Mouse (Mus musculus) v-Abl transformed pro-B cells (cell line): Measurements from ENCODE around the gene Hmgn2.
"Not testable (repeated sequence)": the region's sequence is repeated elsewhere in the genome, so short reads cannot be mapped to it uniquely, and the experiment has no call there.

Experiments
- in situ Hi-C, 2 experiments: fragments of 400-800 bp; cut with MboI; formaldehyde crosslinking; loops; one replicate each; pipeline ENCODE4 v1.15.1; 2025; ENCODE audit not compliant: unreplicated experiment in 2 of 2

Hmgn2 gene

DNA sequence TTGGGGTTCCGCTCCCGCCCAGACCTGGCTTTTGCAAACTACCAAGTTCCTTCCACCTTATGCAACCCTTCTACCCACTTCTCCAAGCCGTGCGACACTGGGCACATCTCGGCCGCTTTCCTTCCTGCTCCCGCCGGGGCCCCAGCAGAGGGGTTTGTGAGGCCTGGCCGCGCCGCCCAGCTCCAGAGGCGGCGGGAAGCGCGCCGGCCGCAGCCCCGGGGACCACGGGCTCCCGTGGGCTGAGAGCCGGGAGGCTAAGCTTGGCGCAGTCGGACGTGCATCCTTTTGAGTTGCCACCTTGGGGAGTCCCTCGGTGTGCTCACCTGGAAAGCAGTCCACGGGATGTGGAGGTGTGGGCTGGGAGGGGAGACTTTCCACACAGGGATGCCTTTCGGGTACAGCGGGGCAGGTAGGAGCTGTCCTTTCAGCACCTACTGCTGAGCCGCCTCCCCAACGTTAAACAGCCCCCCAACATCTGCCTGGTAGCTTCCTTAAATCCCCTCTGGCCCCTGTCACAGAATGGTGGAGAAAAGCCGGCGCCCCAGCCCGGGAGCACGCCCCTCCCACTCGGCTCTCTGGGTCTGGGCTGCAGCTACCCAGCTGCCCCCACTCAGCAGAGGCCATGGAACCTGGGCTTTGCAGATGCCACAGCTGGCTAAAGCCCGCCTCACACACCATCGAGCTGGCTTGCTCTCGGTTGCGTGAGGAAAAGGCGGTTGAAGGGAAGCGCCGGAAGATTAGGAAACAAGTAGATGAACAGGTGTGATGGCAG is at the start of gene Hmgn2:
Hmgn2 (minus strand) TSS at position 501 of the 772 bp plus-strand sequence.
- in situ Hi-C loops, result no loop called here

GRCm38 (mm10) chr4:134017201-134017865 is 48.9 kb upstream of the Hmgn2 start:
- in situ Hi-C loops, result no loop called here

GRCm38 (mm10) chr4:134016767-134017166 is 48.3 kb upstream of the Hmgn2 start:
- in situ Hi-C loops, result no loop called here

- in situ Hi-C loops, result no loop called here
Measured at GRCm38 (mm10) chr4:134016208-134016607, 47.8 kb upstream of the Hmgn2 start.

GRCm38 (mm10) chr4:134012858-134013528 is 44.5 kb upstream of the Hmgn2 start:
- in situ Hi-C loops, result no loop called here

- in situ Hi-C loops, result no loop called here
Measured at GRCm38 (mm10) chr4:134011450-134012414, 43.3 kb upstream of the Hmgn2 start.

DNA sequence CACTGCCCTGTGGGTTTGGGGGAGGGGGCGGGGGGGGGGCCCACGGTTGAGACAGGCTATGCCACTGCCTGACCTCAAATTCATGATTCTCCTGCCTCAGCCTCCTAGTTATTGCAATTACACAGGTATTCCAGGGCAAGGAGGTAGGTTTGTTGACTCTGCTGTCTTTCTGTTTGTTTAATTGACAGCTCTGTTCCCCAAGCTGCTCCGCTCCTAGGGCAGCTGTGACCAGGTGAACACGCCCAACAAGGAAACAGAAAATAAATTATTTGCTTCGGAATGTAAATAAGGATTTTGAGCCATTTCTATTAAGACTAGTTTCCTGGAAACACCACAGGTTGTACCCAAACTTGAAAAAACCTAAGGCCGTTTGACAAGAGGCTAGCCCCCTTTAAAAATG is 41.3 kb upstream of the Hmgn2 start:
- in situ Hi-C loops, result no loop called here

- in situ Hi-C loops, result no loop called here
Measured at GRCm38 (mm10) chr4:134006845-134007244, 38.4 kb upstream of the Hmgn2 start.

GRCm38 (mm10) chr4:134005581-134006358 is 37.3 kb upstream of the Hmgn2 start:
- in situ Hi-C loops, result no loop called here

DNA sequence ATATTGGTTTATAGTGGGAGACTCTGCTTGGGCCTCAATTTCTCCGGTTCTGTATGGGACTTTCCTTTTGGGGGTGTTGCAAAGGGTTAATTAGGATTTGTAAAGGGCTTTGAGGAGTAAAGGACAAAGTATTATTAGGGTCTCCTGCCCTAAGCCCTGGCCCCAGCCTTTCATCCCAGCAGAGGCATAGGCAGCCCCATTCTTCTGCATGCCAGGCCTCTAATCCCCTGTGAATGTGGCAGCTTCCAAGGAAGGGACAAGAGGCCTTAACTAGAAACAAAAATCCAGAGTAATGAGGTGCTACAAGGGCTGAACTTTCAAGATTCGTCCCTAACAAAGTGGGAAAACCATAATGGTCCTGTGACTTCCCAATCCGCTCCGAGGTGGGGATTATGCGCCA is 34.5 kb upstream of the Hmgn2 start:
- in situ Hi-C loops, result no loop called here

DNA sequence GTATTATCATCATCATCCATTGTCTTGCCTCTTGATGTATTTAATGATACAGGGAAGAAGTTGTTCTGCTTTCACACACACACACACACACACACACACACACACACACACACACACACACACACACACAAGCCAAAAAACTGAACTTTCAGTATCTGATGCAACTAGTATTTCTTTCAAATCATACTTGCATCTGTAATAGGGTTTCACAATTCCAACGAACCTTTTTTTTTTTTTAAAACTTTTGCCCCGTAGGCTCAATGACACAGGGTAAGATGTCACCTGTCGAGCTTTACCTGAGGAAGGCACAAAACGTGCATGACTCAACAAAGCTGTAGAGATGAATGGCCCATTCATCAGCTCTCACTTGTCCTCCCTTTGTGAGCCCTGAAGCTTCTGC is 33.8 kb upstream of the Hmgn2 start:
- in situ Hi-C loops, result no loop called here

- in situ Hi-C loops, result no loop called here
Measured at GRCm38 (mm10) chr4:134001710-134002109, 33.3 kb upstream of the Hmgn2 start.

DNA sequence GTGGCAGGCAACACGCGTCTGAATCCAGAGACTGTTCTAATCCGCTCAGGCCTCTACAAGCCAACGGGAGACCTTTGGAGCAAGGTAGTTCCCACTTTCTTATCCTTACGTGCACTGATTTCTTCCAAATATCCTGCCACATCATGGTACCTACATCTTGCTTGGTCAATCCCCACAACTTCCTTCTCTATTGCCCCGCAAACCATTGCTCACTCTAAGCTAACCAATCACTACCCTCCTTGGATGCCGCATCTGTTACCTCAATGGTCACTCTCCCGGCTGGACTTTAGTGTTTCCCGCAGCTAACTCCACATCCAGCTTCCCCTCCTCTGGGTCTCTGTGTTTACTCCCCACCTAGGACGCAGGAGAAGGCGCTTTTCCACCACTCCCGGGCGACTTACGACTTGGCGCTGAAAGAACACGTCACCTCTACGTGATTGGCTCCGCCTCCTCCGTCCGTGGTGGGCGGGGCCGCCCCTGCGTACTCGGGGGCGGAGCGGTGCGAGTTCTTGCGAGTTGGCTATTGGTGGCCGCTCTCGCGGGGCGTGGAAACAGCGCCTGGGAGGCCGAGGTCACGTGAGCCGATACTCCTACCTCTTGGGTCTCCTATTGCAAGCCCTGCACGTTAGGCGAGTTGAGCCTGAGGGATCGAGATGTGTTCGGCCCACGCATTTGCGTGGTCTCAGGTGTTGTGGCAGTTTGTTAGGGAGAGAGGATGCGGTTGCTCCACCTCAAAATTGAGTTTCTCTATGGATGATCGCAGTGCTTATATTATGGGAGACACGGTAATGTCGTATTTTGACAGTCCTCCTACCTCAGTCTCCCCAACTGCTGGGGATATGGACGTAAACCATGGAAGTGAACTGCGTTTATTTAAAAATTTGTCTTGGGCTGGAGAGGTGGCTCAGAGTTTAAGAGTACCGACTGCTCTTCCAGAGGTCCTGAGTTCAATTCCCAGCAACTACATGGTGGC is 32.3 kb upstream of the Hmgn2 start, which contains the start of gene Dhdds:
Dhdds (minus strand) TSS at position 453 of the 973 bp plus-strand sequence.
- in situ Hi-C loops, result no loop called here

GRCm38 (mm10) chr4:133994697-133995096 is 26.2 kb upstream of the Hmgn2 start:
- in situ Hi-C loops, result no loop called here

- in situ Hi-C loops, result no loop called here
Measured at GRCm38 (mm10) chr4:133991087-133991660, 22.7 kb upstream of the Hmgn2 start.

DNA sequence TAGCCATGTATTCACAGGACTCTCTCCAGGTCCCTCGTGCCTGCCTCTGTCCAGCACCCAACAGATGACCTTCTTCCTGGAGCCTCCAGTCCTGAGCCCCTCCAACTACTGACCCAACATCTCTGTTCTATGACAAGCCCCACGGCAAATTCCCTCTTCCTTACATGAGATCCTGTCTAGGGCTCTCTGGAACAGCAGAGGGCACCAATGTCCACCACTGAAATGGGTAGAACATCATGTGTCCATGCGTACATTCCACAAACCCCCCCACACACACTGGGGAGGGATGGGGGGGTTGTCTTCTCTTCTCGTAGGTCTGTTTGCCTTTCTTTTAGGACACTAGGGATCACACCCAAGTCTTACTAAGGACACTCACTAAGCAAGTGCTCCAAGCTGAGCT is 21.6 kb upstream of the Hmgn2 start:
- in situ Hi-C loops, result no loop called here

DNA sequence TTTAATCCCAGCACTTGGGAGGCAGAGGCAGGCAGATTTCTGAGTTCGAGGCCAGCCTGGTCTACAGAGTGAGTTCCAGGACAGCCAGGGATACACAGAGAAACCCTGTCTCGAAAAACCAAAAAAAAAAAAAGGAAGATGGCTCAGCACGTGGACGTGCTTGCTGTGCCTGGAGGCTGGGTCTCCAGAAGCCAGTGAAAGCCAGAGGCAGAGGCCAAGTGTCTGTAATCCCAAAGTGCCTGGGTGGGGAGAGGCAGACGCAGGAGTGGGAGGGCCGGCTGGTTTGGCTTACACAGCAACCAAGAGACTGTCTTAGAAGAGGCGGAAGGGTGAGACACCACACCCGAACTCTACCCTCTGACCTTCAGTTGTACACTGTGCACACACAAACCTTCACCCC is 19.8 kb upstream of the Hmgn2 start:
- in situ Hi-C loops, result not testable (repeated sequence)

GRCm38 (mm10) chr4:133982936-133983335 is 14.5 kb upstream of the Hmgn2 start:
- in situ Hi-C loops, result no loop called here
